ENCODE assay signal across 8 mouse cellular contexts in the genomic region with DNA sequence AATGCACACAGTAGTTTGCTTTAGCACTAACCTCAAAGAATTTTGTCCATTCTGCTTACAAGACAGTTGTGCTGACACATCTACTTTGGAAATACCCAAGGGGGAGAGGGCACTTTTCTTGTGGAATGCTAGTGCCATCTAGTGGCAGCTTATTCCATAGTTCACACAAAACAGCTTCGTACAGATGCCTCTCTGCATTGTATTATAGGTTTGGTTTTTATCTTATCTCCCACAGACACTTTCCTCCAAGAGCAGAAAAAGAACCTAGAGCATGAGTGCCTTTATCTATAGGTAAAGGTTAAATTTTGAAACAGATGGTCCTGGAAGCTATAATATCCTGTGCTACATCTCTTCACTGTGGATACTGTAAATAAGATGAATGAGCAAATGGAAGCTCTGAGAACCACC. TPM values are rescaled to one million over a fixed set of nuclear protein-coding genes. Genes with fewer than 3 reads are reported as not detected.
DNase-seq lines count a peak whose midpoint lies in the region; ATAC-seq and TF ChIP-seq lines count a peak whose summit lies in the region.

No protein-coding gene starts in this region.

- no peak overlapping the region for H3K9ac ChIP-seq in liver, embryonic 16.5 days (ENCODE audit: low read depth, low read length)

- peak; percentile 83 for ATAC-seq in liver, embryonic 16.5 days (ENCODE audit: low read depth)
- ATAC-seq in neutrophil, adult 5-6 weeks (ENCODE audit: extremely low read depth, insufficient number of reproducible peaks, low FRiP score, poor library complexity, severe bottlenecking): peak; percentile 94

- peak overlapping the region; percentile 43 for H3K4me2 ChIP-seq in liver, embryonic 16.5 days (ENCODE audit: low read depth, low read length)

- no peak overlapping the region for H3K4me3 ChIP-seq in cortical plate, adult 2 months (ENCODE audit: insufficient read depth, low read length)
- H3K4me3 ChIP-seq in liver, embryonic 16.5 days (ENCODE audit: low read depth, low read length): no peak overlapping the region

- no peak for TF ChIP-seq POLR2A in cortical plate, adult 2 months (IDR thresholded peaks at IDR 0.05; ENCODE audit: extremely low read depth, insufficient read depth, low read length)

- 8% methylated on average over 1 of the region's 1 CpGs for WGBS in liver, embryonic 16.5 days (ENCODE audit: insufficient replicate concordance)

- H3K36me3 ChIP-seq in liver, embryonic 16.5 days (ENCODE audit: control insufficient read depth, insufficient read depth): peaks cover 29% of the 10 kb centered on the region

- peak; percentile 29 to 63 for DNase-seq in CD8-positive naive resting alpha-beta T cell, adult 2 months (ENCODE audit: low read depth in 2 of 2, low spot score in 2 of 2)
- DNase-seq in R1 (ENCODE audit: low read depth, low spot score): peak; percentile 72
- DNase-seq in gastrocnemius, postnatal 14 days: peak; percentile 43
- peak; percentile 75 for DNase-seq in kidney, postnatal 10 days
- no peak for DNase-seq in ovary, postnatal 10 days (ENCODE audit: low spot score)

- intact Hi-C loops in gastrocnemius, postnatal 14 days (cut with DNase I; ENCODE audit: low total_unique reads): loop anchor here (2.0 to 10.0 kb wide), 2 partner anchors 130 to 192 kb away; no protein-coding TSS in a partner anchor

- H3K27ac ChIP-seq in cortical plate, adult 2 months (ENCODE audit: insufficient read depth, low read length): no peak overlapping the region
- H3K27ac ChIP-seq in liver, embryonic 16.5 days (ENCODE audit: low read length): peak overlapping the region; percentile 83

- no peaks in the 10 kb centered on the region for H3K9me3 ChIP-seq in liver, embryonic 16.5 days (replicated peaks; ENCODE audit: control insufficient read depth, low read length)

- no peaks in the 10 kb centered on the region for H3K27me3 ChIP-seq in liver, embryonic 16.5 days (ENCODE audit: control insufficient read depth, insufficient read depth, low read depth, low read length)

- peak; percentile 78 for TF ChIP-seq CTCF in cortical plate, adult 2 months (IDR thresholded peaks at IDR 0.05; ENCODE audit: extremely low read depth, insufficient read depth, low read length)

- H3K4me1 ChIP-seq in cortical plate, adult 2 months (ENCODE audit: control insufficient read depth, insufficient read depth, low read length): peaks cover 3% of the 10 kb centered on the region; the same call in 1 of the 2 replicates
- peaks cover 34% of the 10 kb centered on the region for H3K4me1 ChIP-seq in liver, embryonic 16.5 days (ENCODE audit: control insufficient read depth, low read depth, low read length)

RNA-seq across cellular contexts. Expression of a gene that starts 46.2 kb away (rescaled TPM):
- 27.7 and 28.5 TPM in 2 replicates for polyA plus RNA-seq in cortical plate, adult 2 months (2012; rRNA removed)
- 10 to 100 TPM; 16.6 to 19.0 TPM for total RNA-seq in gastrocnemius, postnatal 14 days (2021)
- 14.3 and 14.6 TPM in 2 replicates for polyA plus RNA-seq in liver, embryonic 16.5 days (2015; fragmentation: Nextera tagmentation; extraction: Ambion mirVana)
- total RNA-seq in neutrophil, adult 5-6 weeks (2017): 102 and 127 TPM in 2 replicates
